Mouse (Mus musculus) hematopoietic multipotent progenitor cell, adult 10-12 weeks (in vitro differentiated cells): ENCODE results near the gene Olfr894. TPM values are rescaled to one million over a fixed set of nuclear protein-coding genes. Genes with fewer than 3 reads are reported as not detected.

Source experiments
- polyA plus RNA-seq: library from polyadenylated mRNA; stranded (reverse); fragments of >175 nt; gene quantifications from 2 replicates; pipeline ENCODE4 v1.2.3, GENCODE M21; 2012; ENCODE audit warnings: low replicate concordance

Gene Olfr894
- polyA plus RNA-seq = not detected in 2 replicates

GRCm38 (mm10) chr9:38217755-38218154 is at the start of gene Olfr894:
Olfr894 (plus strand) TSS chr9:38218055.

GRCm38 (mm10) chr9:38180721-38181120 is 37.1 kb upstream of the Olfr894 start, which contains the start of gene Olfr891:
Olfr891 (minus strand) TSS chr9:38180821.

DNA sequence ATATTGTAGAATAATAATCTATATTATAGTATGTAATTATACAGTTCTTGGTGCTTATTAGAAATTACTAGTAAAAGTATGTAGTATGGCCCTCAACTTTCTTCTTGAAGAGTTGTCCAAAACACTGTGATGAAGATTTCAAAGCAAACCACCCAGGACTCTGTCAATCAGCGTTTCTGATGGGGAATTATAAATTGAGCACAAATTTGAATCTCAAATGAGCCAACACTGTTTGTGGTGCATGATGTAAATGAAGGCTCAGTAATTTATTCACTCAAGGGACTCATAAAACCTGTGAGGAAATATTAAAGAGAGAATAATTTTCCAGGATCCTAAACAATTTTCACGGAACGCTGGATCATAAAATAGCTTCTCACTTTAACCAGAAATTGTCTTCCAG is 9.8 kb upstream of the Olfr894 start, which contains the start of gene Olfr893:
TSS of gene Olfr893 (plus strand) at position 301 of the 400 bp plus-strand sequence.

DNA sequence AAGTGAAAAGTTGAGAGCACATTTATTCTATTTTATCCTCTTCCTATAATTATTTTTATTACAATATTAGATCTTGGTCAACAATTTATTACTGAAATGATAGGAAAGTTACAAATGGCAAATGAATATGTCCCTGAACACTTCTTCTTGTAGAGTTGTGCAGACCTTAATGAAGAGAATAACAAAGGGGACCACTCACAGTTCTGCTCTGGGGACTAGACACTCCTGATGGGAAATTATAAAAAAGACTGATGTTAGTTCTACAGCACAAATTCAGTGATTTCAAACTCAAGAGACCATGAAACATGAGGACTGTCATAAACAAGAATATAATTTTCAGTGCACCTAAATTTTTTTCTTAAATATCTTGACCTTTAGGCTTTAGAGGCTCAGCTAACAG is 34.6 kb downstream of the Olfr894 start, which contains the start of gene Olfr143:
TSS of gene Olfr143 (plus strand) at position 301 of the 400 bp plus-strand sequence.

GRCm38 (mm10) chr9:38267551-38267950 is 49.7 kb downstream of the Olfr894 start, which contains the start of gene Olfr895:
Olfr895 (plus strand) TSS chr9:38267851.

Other genes starting within 250 kb of the Olfr894 start
- not detected in 2 replicates for gene Olfr881, start 226.2 kb upstream of the Olfr894 start, polyA plus RNA-seq
- gene Olfr883, start 192.2 kb upstream of the Olfr894 start, polyA plus RNA-seq = not detected in 2 replicates
- gene Olfr884, start 171.5 kb upstream of the Olfr894 start, polyA plus RNA-seq = not detected in 2 replicates
- not detected in 2 replicates for gene Olfr885, start 156.7 kb upstream of the Olfr894 start, polyA plus RNA-seq
- gene Olfr887, start 134.0 kb upstream of the Olfr894 start, polyA plus RNA-seq = not detected in 2 replicates
- not detected in 2 replicates for gene Olfr888, start 109.9 kb upstream of the Olfr894 start, polyA plus RNA-seq
- gene Olfr889, start 102.9 kb upstream of the Olfr894 start, polyA plus RNA-seq = not detected in 2 replicates
- not detected in 2 replicates for gene Olfr890, start 75.5 kb upstream of the Olfr894 start, polyA plus RNA-seq
- not detected in 2 replicates for gene Olfr891, start 37.2 kb upstream of the Olfr894 start, polyA plus RNA-seq
- gene Olfr893, start 9.7 kb upstream of the Olfr894 start, polyA plus RNA-seq = not detected in 2 replicates
- gene Olfr143, start 34.7 kb downstream of the Olfr894 start, polyA plus RNA-seq = not detected in 2 replicates
- gene Olfr895, start 49.8 kb downstream of the Olfr894 start, polyA plus RNA-seq = not detected in 2 replicates
- gene Olfr896-ps1, start 73.1 kb downstream of the Olfr894 start, polyA plus RNA-seq = 0.05 TPM in 1 of 2 replicates, not detected in the other
- gene Olfr25, start 111.0 kb downstream of the Olfr894 start, polyA plus RNA-seq = 0.02 TPM in 1 of 2 replicates, not detected in the other
- gene Olfr898, start 130.4 kb downstream of the Olfr894 start, polyA plus RNA-seq = not detected in 2 replicates
- gene Olfr250, start 148.8 kb downstream of the Olfr894 start, polyA plus RNA-seq = not detected in 2 replicates
- not detected in 2 replicates for gene Olfr251, start 159.0 kb downstream of the Olfr894 start, polyA plus RNA-seq
- not detected in 2 replicates for gene Olfr147, start 183.6 kb downstream of the Olfr894 start, polyA plus RNA-seq
- not detected in 2 replicates for gene Olfr901, start 211.4 kb downstream of the Olfr894 start, polyA plus RNA-seq
- gene Olfr902, start 229.6 kb downstream of the Olfr894 start, polyA plus RNA-seq = not detected in 2 replicates
- not detected in 2 replicates for gene Olfr904, start 245.1 kb downstream of the Olfr894 start, polyA plus RNA-seq